Mouse (Mus musculus): ENCODE data around the gene Uhrf1bp1l.

The Uhrf1bp1l gene

DNA sequence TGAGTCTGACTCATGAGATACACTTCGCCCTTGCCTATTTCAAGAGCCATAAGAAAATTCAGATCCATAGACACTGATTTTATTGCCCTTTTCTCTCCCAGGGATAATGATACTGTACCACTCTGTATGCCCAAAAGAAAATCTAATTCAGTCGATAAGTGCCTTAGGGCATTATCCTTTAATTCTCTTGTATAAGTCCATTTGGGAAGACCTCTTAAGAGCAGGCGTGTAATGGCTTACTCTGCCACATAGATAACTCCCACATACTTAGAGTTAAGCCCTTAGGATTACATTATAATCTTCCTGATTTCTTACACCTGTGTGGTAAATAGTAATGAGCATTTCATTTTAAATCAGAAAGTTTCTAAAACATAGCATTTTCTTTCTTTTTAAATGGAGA lies 1.8 kb downstream of the Uhrf1bp1l start:
- no peak for DNase-seq

DNA sequence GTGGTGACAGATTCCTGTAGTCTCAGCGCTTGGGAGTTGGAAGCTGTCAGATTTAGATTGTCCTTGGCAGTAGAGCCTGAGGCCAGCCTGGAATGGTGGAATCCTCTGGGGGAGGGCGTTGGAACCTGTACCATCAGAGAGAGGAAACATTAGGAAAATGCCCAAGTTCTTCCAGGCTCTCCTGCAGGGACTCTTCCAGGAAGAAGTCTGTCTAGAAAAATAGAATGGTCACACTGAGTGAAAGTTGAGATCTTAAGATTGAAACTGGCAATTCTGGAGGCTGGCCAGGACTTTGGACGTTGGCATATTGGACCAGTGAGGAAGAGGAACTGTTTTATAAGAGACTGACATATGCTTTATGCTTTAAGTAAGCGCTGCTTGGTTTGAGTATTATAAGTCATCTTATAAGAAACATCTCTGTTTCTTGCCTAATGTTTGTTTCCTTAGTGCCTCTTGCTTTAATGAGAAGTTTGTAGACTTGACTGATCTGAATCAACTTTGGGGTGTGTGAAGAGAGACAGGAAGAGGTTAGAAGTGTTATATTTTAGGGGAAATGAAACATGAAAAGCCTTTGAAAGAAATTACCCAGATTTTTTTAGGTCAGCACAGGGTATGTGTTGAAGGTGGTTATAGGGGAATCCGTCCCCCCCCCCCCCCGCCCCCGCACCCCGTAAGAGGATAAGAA lies 2.6 kb downstream of the Uhrf1bp1l start:
- peak; percentile 12 for DNase-seq

- DNase-seq, result no peak
Measured at GRCm38 (mm10) chr10:89747911-89748310, 3.1 kb downstream of the Uhrf1bp1l start.

DNA sequence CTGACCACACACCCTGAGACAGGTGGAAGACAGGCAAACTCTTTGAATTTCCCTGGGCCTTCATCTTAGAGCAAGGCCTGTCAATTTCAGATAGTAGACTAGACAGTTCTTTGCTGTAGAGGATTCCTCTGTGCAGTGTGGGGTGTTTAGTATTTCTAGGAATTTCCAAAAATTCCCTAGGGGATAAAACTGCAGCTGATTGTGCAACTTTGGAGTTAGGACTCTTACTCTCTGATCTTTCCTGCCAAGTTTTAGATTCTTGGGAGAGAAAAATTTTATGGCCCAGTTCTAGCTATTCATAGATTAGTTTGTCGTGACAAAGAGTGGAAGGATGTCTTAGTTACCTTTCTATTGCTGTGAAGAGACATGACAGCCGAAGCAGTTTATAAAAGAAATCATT lies 3.8 kb downstream of the Uhrf1bp1l start:
- DNase-seq, result no peak

DNA sequence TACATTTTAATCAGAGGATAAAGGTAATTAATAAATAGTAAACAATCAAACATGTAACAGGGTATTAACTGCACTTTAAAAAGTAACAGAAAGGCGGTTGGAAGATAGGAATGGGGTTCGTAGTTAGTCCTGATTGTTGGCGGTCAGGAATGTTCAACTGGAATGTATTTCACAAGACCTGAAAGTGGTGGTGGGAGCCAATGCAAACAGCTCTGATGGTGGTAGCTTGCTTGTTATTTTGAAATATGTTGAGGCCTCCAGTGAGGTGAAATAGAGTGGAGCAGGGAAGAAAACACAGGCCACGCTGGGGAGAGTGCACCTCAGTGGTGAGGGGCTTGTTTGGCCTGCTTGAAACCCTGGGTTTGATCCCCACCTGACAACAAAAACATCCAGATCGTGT lies 6.3 kb downstream of the Uhrf1bp1l start:
- DNase-seq, result no peak

DNA sequence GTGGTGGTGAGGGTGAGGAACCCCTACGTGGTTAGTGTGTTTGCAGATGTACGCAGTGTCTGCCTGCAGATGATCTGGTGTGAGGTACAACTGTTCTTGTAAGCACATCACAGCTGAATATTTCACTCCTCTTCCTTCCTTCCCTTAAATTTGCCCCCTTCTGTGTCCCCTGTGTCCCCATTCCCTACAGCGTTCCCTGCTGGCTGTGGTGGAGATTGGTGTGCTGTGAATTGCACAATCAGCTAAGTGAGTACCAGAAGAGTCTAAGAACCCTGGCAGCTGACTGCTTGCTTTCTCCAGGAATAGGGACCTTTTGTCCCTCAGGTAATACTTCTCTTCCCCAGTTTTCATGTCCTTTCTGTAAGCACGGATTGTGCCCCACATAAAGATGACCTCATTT lies 10.4 kb downstream of the Uhrf1bp1l start:
- no peak for DNase-seq

DNA sequence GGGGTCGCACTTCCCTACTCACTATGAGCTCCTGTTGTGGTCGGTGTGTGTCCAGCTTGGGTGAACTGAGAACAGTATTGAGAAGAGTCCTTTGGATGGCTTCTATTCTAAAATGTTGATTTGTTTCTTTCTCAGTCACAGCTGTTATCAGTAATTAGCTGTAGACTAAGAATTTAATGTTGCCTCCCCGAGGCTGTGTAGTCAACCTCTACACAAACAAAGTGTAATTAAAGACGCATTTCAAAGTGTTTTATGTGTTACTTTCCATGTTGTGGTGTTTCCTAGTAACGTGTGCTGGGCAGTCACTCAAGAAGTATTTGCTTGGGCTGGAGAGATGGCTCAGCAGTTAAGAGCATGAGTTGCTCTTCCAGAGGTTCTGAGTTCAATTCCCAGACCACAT lies 16.0 kb downstream of the Uhrf1bp1l start:
- no peak for DNase-seq

GRCm38 (mm10) chr10:89764457-89765121 lies 19.8 kb downstream of the Uhrf1bp1l start:
- DNase-seq, result no peak

- no peak for DNase-seq
Measured at GRCm38 (mm10) chr10:89765790-89766714, 21.3 kb downstream of the Uhrf1bp1l start.

DNA sequence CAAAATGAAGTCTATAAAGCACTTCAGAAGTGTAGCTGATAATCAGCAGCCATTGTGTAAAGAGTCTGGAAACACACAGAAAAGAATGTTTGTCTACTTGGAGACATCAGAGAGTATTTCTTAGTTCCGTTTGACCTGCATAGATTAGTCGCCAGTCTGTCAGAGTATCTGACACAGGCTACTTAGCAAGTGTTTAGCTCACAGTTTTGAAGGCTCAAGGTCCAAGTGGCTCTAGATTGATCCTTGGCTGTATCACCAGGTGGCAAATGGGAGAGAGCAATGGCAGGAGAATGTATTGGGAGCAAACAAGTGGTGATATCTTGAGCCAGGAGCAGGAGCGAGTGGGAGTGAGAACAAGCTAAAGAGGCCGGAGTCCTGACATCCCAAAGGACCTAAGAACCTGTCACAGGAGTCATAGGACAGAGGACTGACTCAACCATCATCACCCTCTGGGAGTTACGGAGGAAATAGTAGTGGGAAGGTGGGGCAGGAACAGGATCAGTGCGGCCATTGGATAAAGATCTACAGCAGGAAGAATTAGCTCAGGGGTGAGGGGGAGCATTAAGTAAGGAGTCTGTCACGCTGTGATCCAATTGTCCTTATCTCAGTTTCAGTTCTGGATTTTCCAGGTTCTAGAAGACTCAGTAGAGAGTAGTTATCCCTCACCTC lies 23.7 kb downstream of the Uhrf1bp1l start:
- no peak for DNase-seq

DNA sequence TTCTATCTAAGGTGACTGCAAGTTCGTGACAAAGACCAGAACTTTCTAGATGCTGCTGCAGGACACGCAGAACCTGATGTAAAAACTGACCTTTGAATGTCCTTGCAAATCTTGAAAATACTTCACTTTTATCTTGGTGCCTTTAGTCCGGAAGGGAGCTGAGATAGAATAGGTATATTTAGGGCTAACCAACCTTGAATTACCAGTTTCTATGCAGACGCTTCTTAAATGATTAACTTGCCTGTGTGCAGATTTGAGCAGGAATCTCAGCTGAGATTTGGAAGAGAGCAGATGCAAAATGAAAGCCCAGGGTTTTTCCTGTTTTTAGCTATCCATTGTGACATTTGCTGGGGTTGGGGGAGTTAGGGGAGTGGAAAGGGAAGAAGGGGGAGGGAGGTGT lies 24.3 kb downstream of the Uhrf1bp1l start:
- DNase-seq, result no peak

GRCm38 (mm10) chr10:89771894-89772293 lies 27.1 kb downstream of the Uhrf1bp1l start:
- no peak for DNase-seq

DNA sequence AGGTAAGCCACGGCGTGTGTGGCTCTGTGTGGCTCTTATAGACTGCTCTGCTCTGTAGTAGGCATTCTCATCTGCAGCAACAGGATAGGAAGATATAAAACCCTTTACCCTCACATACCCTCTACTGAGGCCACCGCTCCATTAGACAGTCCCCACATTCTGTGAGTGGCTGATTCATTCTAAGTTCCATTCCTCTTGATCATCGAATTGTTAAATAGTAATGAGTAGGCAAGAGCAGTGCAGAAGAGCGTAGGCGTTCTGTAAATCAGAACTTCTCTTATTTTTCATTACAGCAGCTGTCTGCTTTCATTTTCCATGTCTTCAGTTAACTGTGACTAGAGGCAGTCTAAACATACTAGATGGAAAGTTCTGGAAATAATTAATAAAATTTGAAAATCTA lies 31.2 kb downstream of the Uhrf1bp1l start:
- no peak for DNase-seq

DNA sequence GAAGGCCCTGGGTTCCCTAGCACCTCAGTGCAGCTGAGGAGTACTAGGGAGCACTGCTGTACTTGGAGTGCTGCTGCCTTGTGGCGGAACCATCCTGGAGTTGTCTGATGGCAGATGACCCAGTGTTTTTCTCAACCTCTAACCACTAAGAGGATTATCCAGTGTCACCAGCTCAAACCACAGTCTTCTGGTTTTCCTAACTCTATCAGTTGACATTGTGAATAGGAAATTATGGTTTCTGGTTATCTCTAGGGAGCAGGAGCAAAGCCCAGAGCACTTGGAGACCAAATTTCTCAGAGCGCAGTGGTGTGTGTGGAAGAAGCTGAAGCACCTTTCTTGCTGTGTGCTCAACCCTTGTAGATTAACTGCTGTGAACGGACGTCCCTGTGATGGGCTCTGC lies 47.1 kb downstream of the Uhrf1bp1l start:
- DNase-seq, result no peak

GRCm38 (mm10) chr10:89794121-89794520 lies 49.3 kb downstream of the Uhrf1bp1l start:
- peak; percentile 16 for DNase-seq

DNA sequence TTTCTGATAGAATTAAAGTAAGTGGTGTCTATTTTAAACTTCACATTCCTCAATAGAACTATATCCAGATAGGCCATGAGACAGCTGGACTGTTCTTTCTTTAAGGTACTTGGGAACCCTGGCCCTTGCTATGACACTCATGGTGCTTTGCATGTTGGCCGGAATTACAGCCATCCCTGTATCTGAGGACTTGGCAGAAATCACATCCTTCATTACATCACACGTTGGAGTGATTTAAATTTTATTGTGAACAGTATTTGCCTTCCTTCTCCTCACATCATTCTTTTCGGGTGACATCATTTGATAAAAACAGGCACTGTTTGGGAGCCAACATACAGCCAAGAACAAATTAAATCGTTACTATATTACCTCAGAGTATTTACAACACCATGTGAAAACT lies 74.4 kb downstream of the Uhrf1bp1l start:
- DNase-seq, result no peak

DNA sequence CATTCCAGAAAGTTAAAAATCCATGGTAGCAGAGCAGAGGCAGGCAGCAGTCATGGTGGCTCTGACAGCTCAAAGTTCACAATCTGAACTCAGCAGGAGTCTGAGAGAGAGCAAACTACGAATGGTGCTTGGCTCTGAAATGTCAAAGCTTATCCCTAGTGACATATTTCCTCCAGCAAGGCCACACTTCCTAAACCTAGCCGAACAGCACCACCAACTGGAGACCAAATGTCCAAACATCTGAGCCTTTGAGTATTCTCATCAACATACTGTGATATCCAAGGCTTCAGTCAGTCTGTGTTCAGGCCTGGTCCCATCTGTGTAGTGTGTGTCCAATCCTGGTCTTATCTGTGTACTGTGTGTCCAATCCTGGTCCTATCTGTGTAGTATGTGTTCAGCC lies 79.1 kb downstream of the Uhrf1bp1l start:
- no peak for DNase-seq

GRCm38 (mm10) chr10:89826896-89827295 lies 82.1 kb downstream of the Uhrf1bp1l start:
- peak; percentile 78 for DNase-seq

DNA sequence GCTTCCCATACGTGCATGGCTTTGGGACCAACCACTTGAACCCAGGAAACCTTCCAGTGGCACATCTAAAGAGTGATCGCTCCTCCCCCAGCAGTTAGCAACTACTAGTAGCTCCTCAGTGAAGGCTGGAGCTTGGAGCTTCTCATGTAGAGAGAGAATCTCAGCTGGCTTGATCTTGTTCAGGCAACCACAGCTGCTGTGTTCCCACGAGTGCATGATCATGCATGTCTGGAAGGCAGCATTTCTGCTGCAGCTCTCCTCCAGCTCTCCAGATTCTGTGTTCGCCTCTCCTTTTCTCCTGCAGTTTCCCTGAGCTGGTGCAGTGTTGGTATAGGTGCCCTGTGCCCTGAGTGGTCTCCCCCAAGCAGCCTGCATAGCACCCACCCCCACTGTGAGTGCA lies 87.5 kb downstream of the Uhrf1bp1l start:
- no peak for DNase-seq

- DNase-seq, result peak; percentile 37
Measured at GRCm38 (mm10) chr10:89833166-89833565, 88.4 kb downstream of the Uhrf1bp1l start.

- no peak for DNase-seq
Measured at GRCm38 (mm10) chr10:89837476-89837875, 92.7 kb downstream of the Uhrf1bp1l start.

DNA sequence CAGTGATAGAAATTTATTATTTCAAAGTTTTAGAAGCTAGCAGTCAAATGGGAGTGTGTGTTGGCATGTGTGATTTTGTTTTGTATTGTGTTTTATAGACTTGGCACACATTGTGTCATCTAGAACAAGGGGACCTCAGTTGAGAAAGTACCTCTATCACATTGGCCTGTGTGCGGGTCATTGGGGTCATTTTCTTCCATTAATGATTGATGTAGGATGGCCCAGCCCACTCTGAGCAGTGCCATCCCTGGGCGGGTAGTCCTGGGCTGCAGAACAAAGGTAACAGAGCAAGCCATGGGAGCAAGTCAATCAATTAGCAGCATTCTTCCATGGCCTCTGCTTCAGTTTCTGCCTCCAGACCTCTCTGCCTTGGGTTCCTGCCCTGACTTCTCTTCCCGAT lies 94.0 kb downstream of the Uhrf1bp1l start:
- no peak for DNase-seq

DNA sequence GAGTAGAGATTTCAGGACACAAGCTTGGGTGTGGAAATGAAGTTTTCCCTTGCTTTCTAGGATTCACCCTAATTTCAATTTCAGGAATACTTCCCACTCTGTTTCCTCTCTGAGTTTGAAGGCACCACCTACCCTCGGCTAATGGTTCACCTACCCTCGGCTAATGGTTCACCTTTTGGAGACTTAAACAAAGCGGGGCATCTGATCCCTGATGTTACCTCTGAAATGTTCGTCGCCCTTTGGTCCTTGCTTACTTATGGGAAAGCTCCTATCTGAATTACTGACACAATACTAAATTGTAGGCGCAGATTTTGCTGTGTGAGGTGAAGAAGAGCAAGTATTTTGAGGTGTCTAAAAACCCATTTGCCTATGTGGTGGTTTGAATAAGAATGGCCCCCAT lies 106.2 kb downstream of the Uhrf1bp1l start:
- no peak for DNase-seq
